Mouse (Mus musculus): ENCODE measurements around the gene Zcchc13. TPM values are rescaled to one million over a fixed set of nuclear protein-coding genes. Genes with fewer than 3 reads are reported as not detected.

The Zcchc13 gene
- polyA plus RNA-seq (2014; fragmentation: Nextera tagmentation; extraction: Ambion mirVana): not detected in 2 replicates

DNA sequence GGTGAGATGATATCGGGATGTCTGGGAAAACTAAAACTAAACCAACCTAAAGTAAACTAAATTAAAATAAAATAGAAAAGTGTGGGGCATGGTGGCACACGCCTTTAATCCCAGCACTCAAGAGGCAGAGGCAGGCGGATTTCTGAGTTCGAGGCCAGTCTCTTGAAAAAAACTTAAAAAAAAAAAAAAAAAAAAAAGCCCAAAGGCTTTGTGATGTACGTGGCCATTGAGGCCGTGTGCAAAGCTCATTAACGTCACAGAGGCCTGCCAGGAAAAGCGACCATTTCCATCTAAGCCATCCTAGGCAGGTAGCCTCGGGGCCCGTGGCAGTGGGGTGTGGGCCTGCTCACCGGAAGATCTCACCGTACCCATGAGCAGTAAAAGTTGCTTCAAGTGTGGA lies at the start of gene Zcchc13:
Zcchc13 (plus strand) TSS at position 284 of the 400 bp plus-strand sequence.
- no peak for ATAC-seq (ENCODE audit: insufficient number of reproducible peaks, insufficient read depth, low FRiP score, low read depth)
- no peaks in the 10 kb centered on the region for H3K36me3 ChIP-seq (ENCODE audit: control insufficient read depth, insufficient read depth, low read length)
- no peak within 1 kb of the TSS for H3K27ac ChIP-seq (ENCODE audit: low read length)
- H3K4me2 ChIP-seq (replicated peaks; ENCODE audit: low read depth, low read length): no peak within 1 kb of the TSS
- H3K9ac ChIP-seq (replicated peaks; ENCODE audit: low read depth, low read length): no peak within 1 kb of the TSS
- no peaks in the 10 kb centered on the region for H3K27me3 ChIP-seq (ENCODE audit: control insufficient read depth, insufficient read depth, low read length)
- no peaks in the 10 kb centered on the region for H3K9me3 ChIP-seq (ENCODE audit: control insufficient read depth, low read depth, low read length)
- WGBS: 82% methylated on average over 12 of the region's 12 CpGs
- no peak within 1 kb of the TSS for H3K4me3 ChIP-seq (ENCODE audit: low read depth, low read length)
- H3K4me1 ChIP-seq (ENCODE audit: control insufficient read depth, insufficient read depth, low read length): no peaks in the 10 kb centered on the region

GRCm38 (mm10) chrX:103584262-103584661 lies 46.1 kb upstream of the Zcchc13 start:
- WGBS: 54% methylated on average over 1 of the region's 1 CpGs
- ATAC-seq (ENCODE audit: insufficient number of reproducible peaks, insufficient read depth, low FRiP score, low read depth): no peak

GRCm38 (mm10) chrX:103592056-103592455 lies 38.3 kb upstream of the Zcchc13 start:
- H3K9ac ChIP-seq (replicated peaks; ENCODE audit: low read depth, low read length): no peak overlapping the region
- H3K4me3 ChIP-seq (ENCODE audit: low read depth, low read length): no peak overlapping the region
- peaks cover 9% of the 10 kb centered on the region; the same call in 1 of the 2 replicates for H3K36me3 ChIP-seq (ENCODE audit: control insufficient read depth, insufficient read depth, low read length)
- H3K27me3 ChIP-seq (ENCODE audit: control insufficient read depth, insufficient read depth, low read length): no peaks in the 10 kb centered on the region
- H3K4me1 ChIP-seq (ENCODE audit: control insufficient read depth, insufficient read depth, low read length): no peaks in the 10 kb centered on the region
- no peak overlapping the region for H3K27ac ChIP-seq (ENCODE audit: low read length)
- WGBS: 87% methylated on average over 6 of the region's 6 CpGs
- H3K9me3 ChIP-seq (ENCODE audit: control insufficient read depth, low read depth, low read length): no peaks in the 10 kb centered on the region
- ATAC-seq (ENCODE audit: insufficient number of reproducible peaks, insufficient read depth, low FRiP score, low read depth): no peak
- H3K4me2 ChIP-seq (replicated peaks; ENCODE audit: low read depth, low read length): no peak overlapping the region

More at GRCm38 (mm10) chrX:103584262-103584661, 46.1 kb upstream of the Zcchc13 start:
- no peaks in the 10 kb centered on the region for H3K9me3 ChIP-seq (ENCODE audit: control insufficient read depth, low read depth, low read length)
- H3K27me3 ChIP-seq (ENCODE audit: control insufficient read depth, insufficient read depth, low read length): no peaks in the 10 kb centered on the region
- H3K4me3 ChIP-seq (ENCODE audit: low read depth, low read length): no peak overlapping the region
- no peak overlapping the region for H3K9ac ChIP-seq (replicated peaks; ENCODE audit: low read depth, low read length)
- H3K4me1 ChIP-seq (ENCODE audit: control insufficient read depth, insufficient read depth, low read length): no peaks in the 10 kb centered on the region
- no peaks in the 10 kb centered on the region; the same call in 1 of the 2 replicates for H3K36me3 ChIP-seq (ENCODE audit: control insufficient read depth, insufficient read depth, low read length)
- no peak overlapping the region for H3K4me2 ChIP-seq (replicated peaks; ENCODE audit: low read depth, low read length)
- H3K27ac ChIP-seq (ENCODE audit: low read length): no peak overlapping the region

DNA sequence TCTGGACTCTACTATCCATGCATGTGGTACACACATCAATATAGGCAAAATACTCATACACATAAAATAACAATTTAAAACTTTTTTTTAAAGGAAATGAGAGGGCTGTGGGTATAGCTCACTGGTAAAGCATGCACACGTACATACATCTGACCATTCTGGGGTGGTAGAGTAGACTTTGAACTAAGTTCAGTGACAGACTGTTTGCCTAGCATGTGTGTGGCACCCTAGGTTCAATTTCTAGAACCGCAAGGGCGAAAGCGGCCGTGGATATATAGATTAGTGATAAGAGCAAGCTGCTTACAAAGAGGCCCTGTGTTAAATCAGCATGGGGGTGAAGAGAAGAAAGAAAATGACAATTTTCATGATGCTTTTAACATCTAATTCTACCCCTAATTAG lies 27.8 kb upstream of the Zcchc13 start:
- Histone ChIP-seq H3K27me3 (ENCODE audit: control insufficient read depth, insufficient read depth, low read length) (no peaks in the 10 kb centered on the region), H3K9me3 (ENCODE audit: control insufficient read depth, low read depth, low read length) (no peaks in the 10 kb centered on the region), H3K27ac (ENCODE audit: low read length) (no peak overlapping the region), H3K4me1 (ENCODE audit: control insufficient read depth, insufficient read depth, low read length) (no peaks in the 10 kb centered on the region), H3K9ac (replicated peaks; ENCODE audit: low read depth, low read length) (no peak overlapping the region), H3K4me2 (replicated peaks; ENCODE audit: low read depth, low read length) (no peak overlapping the region), H3K36me3 (ENCODE audit: control insufficient read depth, insufficient read depth, low read length) (peaks cover 19% of the 10 kb centered on the region; the same call in 1 of the 2 replicates), H3K4me3 (ENCODE audit: low read depth, low read length) (no peak overlapping the region)
- 82% methylated on average over 5 of the region's 5 CpGs for WGBS
- ATAC-seq (ENCODE audit: insufficient number of reproducible peaks, insufficient read depth, low FRiP score, low read depth): no peak

DNA sequence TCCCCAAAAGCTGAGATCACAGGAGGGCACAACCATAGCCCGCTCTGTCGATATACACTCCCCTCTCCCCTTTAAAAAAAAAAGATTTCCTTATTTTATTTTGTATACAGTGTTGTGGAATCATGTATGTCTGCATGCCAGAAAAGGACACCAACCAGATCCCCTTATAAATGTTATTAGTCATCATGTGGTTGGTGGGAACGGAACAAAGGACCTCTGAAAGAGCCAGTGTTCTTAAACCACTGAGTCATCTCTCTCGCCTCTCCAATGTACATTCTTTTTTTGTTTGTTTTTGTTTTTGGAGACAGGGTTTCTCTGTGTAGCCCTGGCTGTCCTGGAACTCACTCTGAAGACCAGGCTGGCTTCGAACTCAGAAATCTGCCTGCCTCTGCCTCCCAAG lies 26.2 kb upstream of the Zcchc13 start:
- no peak for ATAC-seq (ENCODE audit: insufficient number of reproducible peaks, insufficient read depth, low FRiP score, low read depth)
- no peaks in the 10 kb centered on the region for H3K27me3 ChIP-seq (ENCODE audit: control insufficient read depth, insufficient read depth, low read length)
- WGBS: 88% methylated on average over 5 of the region's 5 CpGs
- no peaks in the 10 kb centered on the region for H3K4me1 ChIP-seq (ENCODE audit: control insufficient read depth, insufficient read depth, low read length)
- peaks cover 27% of the 10 kb centered on the region for H3K36me3 ChIP-seq (ENCODE audit: control insufficient read depth, insufficient read depth, low read length)
- no peak overlapping the region for H3K4me2 ChIP-seq (replicated peaks; ENCODE audit: low read depth, low read length)
- H3K9ac ChIP-seq (replicated peaks; ENCODE audit: low read depth, low read length): no peak overlapping the region
- no peak overlapping the region for H3K4me3 ChIP-seq (ENCODE audit: low read depth, low read length)
- H3K9me3 ChIP-seq (ENCODE audit: control insufficient read depth, low read depth, low read length): no peaks in the 10 kb centered on the region
- no peak overlapping the region for H3K27ac ChIP-seq (ENCODE audit: low read length)

GRCm38 (mm10) chrX:103605473-103605872 lies 24.9 kb upstream of the Zcchc13 start:
- Histone ChIP-seq H3K4me1 (ENCODE audit: control insufficient read depth, insufficient read depth, low read length) (no peaks in the 10 kb centered on the region), H3K4me3 (ENCODE audit: low read depth, low read length) (no peak overlapping the region), H3K4me2 (replicated peaks; ENCODE audit: low read depth, low read length) (no peak overlapping the region), H3K9me3 (ENCODE audit: control insufficient read depth, low read depth, low read length) (no peaks in the 10 kb centered on the region), H3K36me3 (ENCODE audit: control insufficient read depth, insufficient read depth, low read length) (peaks cover 30% of the 10 kb centered on the region), H3K27me3 (ENCODE audit: control insufficient read depth, insufficient read depth, low read length) (no peaks in the 10 kb centered on the region), H3K9ac (replicated peaks; ENCODE audit: low read depth, low read length) (no peak overlapping the region), H3K27ac (ENCODE audit: low read length) (no peak overlapping the region)
- ATAC-seq (ENCODE audit: insufficient number of reproducible peaks, insufficient read depth, low FRiP score, low read depth): no peak
- WGBS: 88% methylated on average over 8 of the region's 8 CpGs

DNA sequence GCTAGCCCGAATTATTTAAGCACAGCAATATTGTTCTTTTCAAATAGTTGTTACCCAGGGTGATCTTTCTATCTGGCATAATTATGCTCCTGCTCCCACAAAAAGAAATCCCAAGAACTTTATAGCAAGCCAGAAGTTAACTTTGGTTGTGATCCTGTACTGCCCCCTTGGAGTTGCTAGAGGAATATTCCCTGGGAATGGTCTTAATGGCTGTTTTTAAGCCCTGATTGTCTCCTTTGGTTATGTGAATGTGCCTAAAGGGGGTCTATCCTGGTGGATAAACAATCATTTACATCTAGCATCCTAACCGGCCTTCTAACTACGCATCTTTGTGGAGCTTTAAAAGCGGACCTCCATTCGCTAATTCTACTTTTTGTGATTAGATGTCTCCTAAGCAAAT lies 20.0 kb upstream of the Zcchc13 start:
- no peak overlapping the region for H3K27ac ChIP-seq (ENCODE audit: low read length)
- peaks cover 21% of the 10 kb centered on the region for H3K36me3 ChIP-seq (ENCODE audit: control insufficient read depth, insufficient read depth, low read length)
- H3K9me3 ChIP-seq (ENCODE audit: control insufficient read depth, low read depth, low read length): no peaks in the 10 kb centered on the region
- no peak overlapping the region for H3K4me2 ChIP-seq (replicated peaks; ENCODE audit: low read depth, low read length)
- 95% methylated on average over 5 of the region's 5 CpGs for WGBS
- ATAC-seq (ENCODE audit: insufficient number of reproducible peaks, insufficient read depth, low FRiP score, low read depth): no peak
- no peaks in the 10 kb centered on the region for H3K4me1 ChIP-seq (ENCODE audit: control insufficient read depth, insufficient read depth, low read length)
- no peak overlapping the region for H3K4me3 ChIP-seq (ENCODE audit: low read depth, low read length)
- H3K27me3 ChIP-seq (ENCODE audit: control insufficient read depth, insufficient read depth, low read length): no peaks in the 10 kb centered on the region
- no peak overlapping the region for H3K9ac ChIP-seq (replicated peaks; ENCODE audit: low read depth, low read length)

- Histone ChIP-seq H3K9ac (replicated peaks; ENCODE audit: low read depth, low read length) (no peak overlapping the region), H3K4me2 (replicated peaks; ENCODE audit: low read depth, low read length) (no peak overlapping the region), H3K4me1 (ENCODE audit: control insufficient read depth, insufficient read depth, low read length) (no peaks in the 10 kb centered on the region), H3K27me3 (ENCODE audit: control insufficient read depth, insufficient read depth, low read length) (no peaks in the 10 kb centered on the region), H3K9me3 (ENCODE audit: control insufficient read depth, low read depth, low read length) (no peaks in the 10 kb centered on the region), H3K36me3 (ENCODE audit: control insufficient read depth, insufficient read depth, low read length) (peaks cover 16% of the 10 kb centered on the region), H3K27ac (ENCODE audit: low read length) (no peak overlapping the region), H3K4me3 (ENCODE audit: low read depth, low read length) (no peak overlapping the region)
- 98% methylated on average over 2 of the region's 2 CpGs for WGBS
- ATAC-seq (ENCODE audit: insufficient number of reproducible peaks, insufficient read depth, low FRiP score, low read depth): no peak
Measured at GRCm38 (mm10) chrX:103611462-103611861, 18.9 kb upstream of the Zcchc13 start.

- WGBS: 94% methylated on average over 24 of the region's 24 CpGs
- Histone ChIP-seq H3K27me3 (ENCODE audit: control insufficient read depth, insufficient read depth, low read length) (no peaks in the 10 kb centered on the region), H3K36me3 (ENCODE audit: control insufficient read depth, insufficient read depth, low read length) (peaks cover 3% of the 10 kb centered on the region; the same call in 1 of the 2 replicates), H3K9me3 (ENCODE audit: control insufficient read depth, low read depth, low read length) (no peaks in the 10 kb centered on the region), H3K4me3 (ENCODE audit: low read depth, low read length) (no peak overlapping the region), H3K4me2 (replicated peaks; ENCODE audit: low read depth, low read length) (no peak overlapping the region), H3K9ac (replicated peaks; ENCODE audit: low read depth, low read length) (no peak overlapping the region), H3K4me1 (ENCODE audit: control insufficient read depth, insufficient read depth, low read length) (no peaks in the 10 kb centered on the region), H3K27ac (ENCODE audit: low read length) (no peak overlapping the region)
- no peak for ATAC-seq (ENCODE audit: insufficient number of reproducible peaks, insufficient read depth, low FRiP score, low read depth)
Measured at GRCm38 (mm10) chrX:103614700-103615233, 15.6 kb upstream of the Zcchc13 start.

Data from stomach, embryonic 14.5 days (tissue).